Mouse (Mus musculus) layer of hippocampus, adult 2 months (tissue): ENCODE data around the gene Alad. TPM values are rescaled to one million over a fixed set of nuclear protein-coding genes. Genes with fewer than 3 reads are reported as not detected.

Source experiments
- DNase-seq, 2 experiments: peaks; one replicate each; pipeline ENCODE4 v3.0.0; 2022; ENCODE audit warnings: low spot score in 2 of 2
- H3K27ac ChIP-seq: fragments of 200-600 bp; 2 replicates; pipeline ENCODE4 v1.8.1; 2022
- H3K4me3 ChIP-seq: fragments of 200-600 bp; 2 replicates; pipeline ENCODE4 v1.8.1; 2022; ENCODE audit warnings: mild to moderate bottlenecking
- CTCF ChIP-seq: fragments of 200-600 bp; conservative IDR thresholded peaks from 2 replicates; pipeline ENCODE4 v1.8.1; 2022; ENCODE audit warnings: antibody characterized with exemption, mild to moderate bottlenecking, moderate library complexity
- total RNA-seq, 2 experiments: library from RNA; stranded (reverse); gene quantifications; 2 replicates each; pipeline ENCODE4 v1.2.3; 2021

Alad gene
- total RNA-seq, 2 experiments from 2014 or later = 24.6 to 31.5 TPM

GRCm38 (mm10) chr4:62527655-62528054 lies 7.9 kb upstream of the Alad start:
- H3K27ac ChIP-seq = no peak overlapping the region
- no peak for TF ChIP-seq CTCF
- DNase-seq = no peak
- no peak overlapping the region for H3K4me3 ChIP-seq

GRCm38 (mm10) chr4:62526256-62526655 lies 6.5 kb upstream of the Alad start:
- TF ChIP-seq CTCF = no peak
- no peak for DNase-seq
- no peak overlapping the region for H3K4me3 ChIP-seq
- H3K27ac ChIP-seq = no peak overlapping the region

DNA sequence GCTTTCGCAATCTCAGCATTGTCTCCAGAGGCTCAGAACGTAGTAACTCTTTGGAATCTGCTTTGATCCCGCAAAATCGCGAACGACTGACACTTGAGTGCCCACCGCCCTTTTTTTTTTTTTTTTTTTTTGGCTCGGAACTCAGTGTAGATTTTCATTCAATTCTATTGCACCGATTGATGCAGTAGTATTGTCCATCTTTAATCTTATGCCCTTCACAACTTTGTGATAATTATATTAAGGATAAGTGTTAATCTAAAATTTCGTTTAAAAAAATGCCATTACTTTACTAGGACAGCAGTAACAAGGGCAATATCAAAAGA lies 5.7 kb upstream of the Alad start:
- Histone ChIP-seq H3K4me3 (peak overlapping the region; percentile 93), H3K27ac (peak overlapping the region; percentile 100; the same call in 1 of the 2 replicates)
- no peak for TF ChIP-seq CTCF
- no peak for DNase-seq

DNA sequence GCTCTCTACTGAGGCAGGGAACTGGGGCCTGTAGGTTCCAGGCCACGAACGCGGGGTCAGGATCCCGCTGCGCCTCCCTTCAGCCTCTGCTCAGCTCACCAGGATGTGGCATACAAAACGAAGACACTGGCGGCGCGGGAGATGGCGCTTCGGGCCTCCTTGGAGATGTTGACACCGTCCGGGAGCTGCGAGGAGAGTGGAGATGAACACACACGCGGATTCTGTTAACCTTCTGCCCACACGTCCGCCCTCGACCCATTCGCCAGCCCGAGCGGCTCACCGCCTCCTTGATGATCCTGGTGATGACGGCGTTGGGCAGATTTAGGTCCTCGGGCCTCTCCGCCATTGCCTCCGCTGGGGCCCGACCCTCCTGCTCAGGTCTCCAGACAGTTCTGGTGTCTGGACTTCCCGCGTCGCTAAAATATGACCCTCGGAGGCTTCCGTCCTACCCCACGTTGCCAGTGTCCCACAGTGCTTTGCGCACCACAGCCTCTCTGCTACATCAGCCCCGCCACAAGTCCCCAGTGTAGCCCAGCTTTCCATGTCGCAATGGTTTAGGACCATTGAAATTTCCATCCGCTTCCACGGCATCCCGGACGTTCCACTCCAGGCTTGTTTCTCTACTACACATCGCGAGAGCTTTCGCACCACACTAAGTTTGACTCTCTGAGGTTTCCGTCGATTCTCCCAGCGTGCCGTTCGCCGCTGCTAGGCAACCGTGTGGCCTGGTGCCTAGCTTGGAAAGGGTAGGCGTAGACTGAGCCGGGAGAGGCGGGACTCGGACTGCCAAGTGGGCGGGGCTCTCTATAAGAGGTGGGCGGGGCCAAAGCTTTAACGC lies 5.2 kb upstream of the Alad start, which contains the start of the genes Pole3 and 4933430I17Rik:
Gene Pole3, minus strand, starts transcription at position 418 of the 838 bp plus-strand sequence.
Gene 4933430I17Rik, plus strand, starts transcription at position 719 of the 838 bp plus-strand sequence.
- peak within 1 kb of the TSS; percentile 93 for H3K4me3 ChIP-seq
- TF ChIP-seq CTCF = no peak
- peak within 1 kb of the TSS; percentile 100 for H3K27ac ChIP-seq
- DNase-seq = peak; percentile 95 to 96

DNA sequence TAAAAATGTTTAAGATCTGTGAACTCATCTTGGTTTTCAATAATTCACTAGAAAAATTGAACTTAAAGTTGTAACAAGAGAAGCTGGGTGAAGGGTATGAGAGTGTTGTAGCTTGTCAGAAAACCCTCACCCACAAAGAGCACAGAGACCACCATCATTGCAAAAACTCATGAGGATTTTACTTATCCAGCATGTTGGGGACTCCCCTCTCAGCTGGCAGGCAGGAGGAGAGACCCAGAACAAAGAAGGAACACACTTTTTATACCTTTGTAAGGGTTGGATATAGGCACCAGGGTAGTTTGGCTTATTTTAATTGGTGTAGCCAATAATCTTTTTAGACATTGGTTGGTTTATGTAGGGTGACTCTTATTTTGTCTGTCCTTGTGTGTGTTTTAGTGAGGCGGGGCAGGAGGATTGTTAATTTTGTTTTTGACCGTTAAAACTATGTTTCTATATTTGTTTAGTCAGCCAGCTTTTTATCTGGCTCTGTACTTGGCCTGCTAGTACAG lies 1.2 kb upstream of the Alad start:
- H3K27ac ChIP-seq = no peak overlapping the region
- DNase-seq = no peak
- no peak overlapping the region for H3K4me3 ChIP-seq
- no peak for TF ChIP-seq CTCF

- no peak for TF ChIP-seq CTCF
- DNase-seq = no peak
Measured at GRCm38 (mm10) chr4:62519122-62519848, 433 bp downstream of the Alad start.

DNA sequence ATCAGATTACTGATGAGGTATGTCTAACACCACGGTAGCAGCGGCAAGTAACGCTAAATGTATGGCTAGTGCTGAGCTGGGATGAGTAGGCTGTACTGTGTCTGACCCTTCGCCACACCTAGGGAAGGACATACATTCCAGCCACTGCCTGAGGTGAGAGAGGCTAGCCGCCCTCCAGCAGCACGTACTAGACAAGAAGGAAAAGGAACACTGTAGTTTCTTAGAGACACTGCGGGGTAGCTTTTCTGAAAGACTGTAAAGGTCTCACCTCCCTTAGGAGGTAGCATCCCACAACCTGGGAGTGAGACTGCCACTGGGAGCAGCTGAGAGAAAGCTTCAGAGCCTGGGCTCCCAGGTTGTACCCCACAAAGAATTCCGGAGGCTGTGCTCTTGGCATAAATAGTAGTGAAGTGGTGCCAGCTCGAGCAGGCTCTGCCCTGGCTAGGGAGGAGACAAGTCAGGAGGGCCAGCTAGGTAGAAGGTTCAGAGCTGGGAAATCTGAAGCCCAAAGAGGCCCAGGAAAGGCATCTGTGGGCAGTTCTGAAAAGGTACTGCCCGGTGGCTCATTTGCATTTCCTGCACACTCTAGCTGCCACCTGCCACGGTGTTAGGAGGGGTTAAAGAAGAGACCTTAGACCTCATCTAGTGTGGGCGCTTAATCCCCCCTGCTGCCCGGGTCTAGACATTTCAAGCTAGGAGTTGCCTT lies 1.1 kb downstream of the Alad start:
- no peak for TF ChIP-seq CTCF

More at GRCm38 (mm10) chr4:62519122-62519848, 433 bp downstream of the Alad start:
- Histone ChIP-seq H3K4me3 (peak overlapping the region; percentile 96), H3K27ac (peak overlapping the region; percentile 88)

GRCm38 (mm10) chr4:62517538-62518415 lies 1.9 kb downstream of the Alad start:
- 0 out of 2 replicates have a peak, but pooled peaks have one; percentile 4 for TF ChIP-seq CTCF
- H3K4me3 ChIP-seq = no peak overlapping the region
- H3K27ac ChIP-seq = no peak overlapping the region
- no peak for DNase-seq

More for the DNA sequence above, 1.1 kb downstream of the Alad start:
- peak overlapping the region; percentile 88; the same call in 1 of the 2 replicates for H3K27ac ChIP-seq
- H3K4me3 ChIP-seq = peak overlapping the region; percentile 96
- DNase-seq = no peak

DNA sequence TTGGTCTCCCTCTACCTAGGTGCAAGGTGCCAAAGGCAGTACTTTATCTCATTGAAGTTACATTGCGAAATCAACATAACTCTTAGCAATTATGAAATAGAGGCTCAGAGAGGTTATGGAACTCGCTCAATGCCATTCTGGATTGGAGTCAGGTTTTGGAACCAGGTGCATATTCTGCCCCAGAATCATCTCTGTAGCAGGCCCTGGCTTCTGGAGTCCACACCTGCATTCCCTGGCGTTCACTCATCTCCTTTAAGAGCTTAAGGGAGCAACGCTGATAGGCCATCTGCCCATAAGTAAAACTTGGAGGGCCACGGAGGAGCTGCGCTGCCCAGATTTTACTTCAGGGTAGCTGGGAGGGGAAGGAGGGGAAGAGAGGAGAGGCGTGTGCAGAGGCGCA lies 2.7 kb downstream of the Alad start:
- DNase-seq = no peak
- no peak overlapping the region for H3K27ac ChIP-seq
- no peak for TF ChIP-seq CTCF
- no peak overlapping the region for H3K4me3 ChIP-seq

- Histone ChIP-seq H3K4me3 (no peak overlapping the region), H3K27ac (peak overlapping the region; percentile 39; the same call in 1 of the 2 replicates)
- TF ChIP-seq CTCF = no peak
- DNase-seq = no peak
Measured at GRCm38 (mm10) chr4:62516579-62516978, 3.1 kb downstream of the Alad start.

DNA sequence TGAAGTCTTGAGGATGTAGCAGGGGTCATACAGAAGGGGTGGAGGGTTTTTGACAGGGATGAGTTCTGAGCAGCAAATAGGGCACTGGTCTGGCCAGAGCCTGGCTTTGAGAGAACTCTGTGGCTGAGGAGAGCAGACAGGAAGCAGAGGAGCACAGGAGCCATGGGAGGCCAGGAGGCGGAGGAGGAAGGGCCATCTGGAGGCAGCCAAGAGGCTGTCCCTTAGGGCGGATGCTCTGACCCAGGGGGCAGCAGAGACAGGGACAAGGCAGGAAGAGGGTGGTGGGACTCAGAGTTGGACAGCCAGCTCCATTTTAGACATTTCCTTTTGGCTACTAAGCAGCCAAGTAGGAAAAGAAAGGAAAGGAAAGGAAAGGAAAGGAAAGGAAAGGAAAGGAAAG lies 3.6 kb downstream of the Alad start:
- peak overlapping the region; percentile 43; the same call in 1 of the 2 replicates for H3K27ac ChIP-seq
- DNase-seq = no peak
- H3K4me3 ChIP-seq = no peak overlapping the region
- peak; percentile 23; the same call in 1 of the 2 replicates for TF ChIP-seq CTCF
